Mouse (Mus musculus): ENCODE data around the gene Psma7.

The Psma7 gene

GRCm38 (mm10) chr2:180042256-180042857, at the start of gene Psma7, which contains the start of gene Ss18l1:
Psma7 (minus strand) TSS chr2:180042433.
Ss18l1 (plus strand) TSS chr2:180042509.
- peak; percentile 81 to 89 for DNase-seq (ENCODE audit: low spot score in 2 of 2)

GRCm38 (mm10) chr2:180090285-180090684, 48.1 kb upstream of the Psma7 start:
- no peak for DNase-seq (ENCODE audit: low spot score in 2 of 2)

- DNase-seq (ENCODE audit: low spot score in 2 of 2), result no peak
These were observed 45.2 kb upstream of the Psma7 start for GRCm38 (mm10) chr2:180087472-180087871.

DNA sequence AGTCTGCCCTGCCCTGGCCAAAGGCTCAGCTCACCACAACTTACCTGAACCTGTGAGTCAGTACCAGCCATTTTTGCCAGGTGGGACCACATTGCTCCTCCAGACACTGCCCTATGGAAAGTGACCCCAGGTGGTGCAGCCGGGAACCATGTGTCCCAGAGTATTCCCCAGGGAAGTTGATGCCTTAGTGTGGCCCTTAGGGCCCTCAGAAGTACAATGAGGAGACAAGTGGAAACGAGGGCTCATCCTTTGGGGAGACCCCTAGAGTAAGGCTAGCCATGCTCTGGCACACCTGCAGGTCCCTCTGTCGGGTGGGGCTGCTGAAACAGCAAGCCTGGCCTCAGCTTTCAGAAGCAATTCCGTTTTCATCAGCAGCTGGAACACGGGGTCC, 44.4 kb upstream of the Psma7 start:
- DNase-seq (ENCODE audit: low spot score in 2 of 2), result no peak

- no peak for DNase-seq (ENCODE audit: low spot score in 2 of 2)
These were observed 43.8 kb upstream of the Psma7 start for GRCm38 (mm10) chr2:180085926-180086636.

DNA sequence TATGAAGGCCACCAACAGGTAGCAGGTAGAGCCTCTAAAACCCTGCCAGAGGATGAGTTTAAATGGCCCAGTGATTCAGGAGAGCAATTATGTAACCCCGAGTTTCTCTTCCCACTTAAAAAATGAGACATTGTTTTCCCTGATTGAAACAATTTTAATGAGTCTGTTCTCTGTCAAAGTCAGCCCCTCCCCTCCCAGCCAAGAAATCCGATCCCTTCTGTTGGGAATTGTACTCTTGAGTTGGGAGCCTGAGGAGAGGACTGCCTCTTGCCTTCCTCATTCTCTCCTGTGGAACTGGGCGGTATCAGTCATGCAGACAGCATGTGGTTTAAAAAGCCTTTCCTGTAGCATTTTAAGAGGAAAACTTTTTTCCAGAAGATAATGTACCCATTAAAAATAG, 42.3 kb upstream of the Psma7 start:
- DNase-seq (ENCODE audit: low spot score in 2 of 2), result no peak

- no peak for DNase-seq (ENCODE audit: low spot score in 2 of 2)
These were observed 40.8 kb upstream of the Psma7 start for GRCm38 (mm10) chr2:180083063-180083462.

- no peak for DNase-seq (ENCODE audit: low spot score in 2 of 2)
These were observed 38.4 kb upstream of the Psma7 start for GRCm38 (mm10) chr2:180080680-180081079.

DNA sequence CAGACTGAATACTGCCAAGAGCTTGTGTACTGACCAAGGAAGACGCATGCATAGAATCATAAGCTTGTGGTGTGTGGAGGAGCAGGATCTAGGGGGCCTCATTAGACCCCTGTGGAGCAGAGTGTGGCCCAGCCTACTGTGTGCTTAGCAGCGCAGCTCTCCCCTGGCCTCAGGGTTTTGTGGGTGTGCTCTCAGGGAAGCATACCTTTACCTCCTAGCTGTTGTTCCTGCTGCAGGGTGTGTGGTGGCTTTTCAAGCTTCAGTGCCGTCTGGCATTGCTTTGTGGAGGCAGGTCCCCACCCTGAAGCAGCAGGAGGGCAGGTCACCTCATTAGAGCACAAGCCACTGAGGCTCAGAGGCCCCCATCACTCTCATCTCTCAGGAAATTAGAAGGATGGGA, 35.4 kb upstream of the Psma7 start:
- no peak for DNase-seq (ENCODE audit: low spot score in 2 of 2)

- DNase-seq (ENCODE audit: low spot score in 2 of 2), result no peak
These were observed 30.7 kb upstream of the Psma7 start for GRCm38 (mm10) chr2:180072886-180073285.

DNA sequence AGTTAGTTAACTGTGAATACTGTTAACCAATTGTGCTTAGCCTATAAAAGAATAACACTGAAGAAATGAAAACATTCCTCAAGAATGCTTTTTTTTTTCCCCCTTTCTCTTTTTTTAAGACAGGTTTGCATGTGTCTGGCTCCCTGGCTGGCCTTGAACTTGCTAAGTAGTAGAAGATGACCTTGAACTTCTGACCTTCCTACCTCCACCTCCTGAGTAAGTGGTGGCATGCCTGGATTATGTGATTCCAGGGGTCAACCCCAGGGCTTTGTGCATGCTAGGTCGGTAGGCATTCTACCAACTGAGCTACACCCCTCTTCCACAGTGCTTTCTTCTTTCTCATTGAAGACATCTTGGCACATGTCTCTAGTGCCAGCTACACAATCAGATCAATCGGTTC, 29.4 kb upstream of the Psma7 start:
- DNase-seq (ENCODE audit: low spot score in 2 of 2), result no peak

DNA sequence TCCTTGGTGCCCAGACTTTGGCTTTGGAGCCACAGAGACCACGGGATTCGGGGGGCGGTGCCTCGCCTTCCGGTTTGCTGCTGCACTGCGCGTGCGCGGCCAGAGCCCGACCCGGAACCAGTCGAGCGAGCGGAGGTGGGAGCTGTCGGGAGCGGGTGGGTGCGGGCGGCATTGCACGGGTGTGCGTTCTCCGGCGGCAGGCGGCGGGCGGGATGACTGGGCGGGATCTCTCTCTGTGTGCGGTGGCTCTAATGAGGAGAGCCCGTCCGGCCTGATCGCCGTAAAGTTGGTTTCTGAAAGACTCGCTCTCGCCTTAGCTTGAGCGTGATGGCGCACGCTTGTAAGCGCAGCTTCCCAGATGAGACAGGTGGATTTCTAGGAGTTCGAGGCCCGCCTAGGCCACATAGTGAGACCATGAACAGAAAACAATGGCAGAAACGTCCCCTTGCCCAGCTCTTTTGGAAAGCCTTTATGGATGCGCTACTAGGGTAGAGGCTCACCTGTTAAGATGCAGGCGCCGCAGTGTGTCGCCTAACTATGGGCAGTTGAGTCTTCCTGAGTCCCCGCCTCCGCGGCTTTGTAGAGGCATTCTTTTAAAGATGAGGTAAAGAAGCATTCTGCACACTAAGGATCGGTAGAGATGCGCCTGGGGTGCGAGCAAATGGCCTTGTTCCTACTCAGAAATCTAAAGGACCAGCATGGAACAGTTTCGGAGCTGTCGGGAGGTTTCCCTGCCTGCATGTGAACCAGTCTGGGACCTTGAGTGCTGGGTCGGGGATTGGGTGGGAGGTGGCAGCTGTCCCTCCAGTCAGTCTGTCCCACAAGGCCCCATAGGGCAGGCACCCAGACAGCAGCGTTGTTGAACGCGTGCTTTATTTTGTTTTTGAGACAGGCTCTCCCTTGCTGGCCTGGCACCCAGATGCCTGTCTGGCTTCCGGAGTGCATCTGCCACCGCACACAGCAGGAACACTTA, 28.5 kb upstream of the Psma7 start, which contains the start of gene Mtg2:
Gene Mtg2 (plus strand): TSS at position 108 of the 973 bp plus-strand sequence.
- DNase-seq (ENCODE audit: low spot score in 2 of 2), result peak; percentile 85 to 89

DNA sequence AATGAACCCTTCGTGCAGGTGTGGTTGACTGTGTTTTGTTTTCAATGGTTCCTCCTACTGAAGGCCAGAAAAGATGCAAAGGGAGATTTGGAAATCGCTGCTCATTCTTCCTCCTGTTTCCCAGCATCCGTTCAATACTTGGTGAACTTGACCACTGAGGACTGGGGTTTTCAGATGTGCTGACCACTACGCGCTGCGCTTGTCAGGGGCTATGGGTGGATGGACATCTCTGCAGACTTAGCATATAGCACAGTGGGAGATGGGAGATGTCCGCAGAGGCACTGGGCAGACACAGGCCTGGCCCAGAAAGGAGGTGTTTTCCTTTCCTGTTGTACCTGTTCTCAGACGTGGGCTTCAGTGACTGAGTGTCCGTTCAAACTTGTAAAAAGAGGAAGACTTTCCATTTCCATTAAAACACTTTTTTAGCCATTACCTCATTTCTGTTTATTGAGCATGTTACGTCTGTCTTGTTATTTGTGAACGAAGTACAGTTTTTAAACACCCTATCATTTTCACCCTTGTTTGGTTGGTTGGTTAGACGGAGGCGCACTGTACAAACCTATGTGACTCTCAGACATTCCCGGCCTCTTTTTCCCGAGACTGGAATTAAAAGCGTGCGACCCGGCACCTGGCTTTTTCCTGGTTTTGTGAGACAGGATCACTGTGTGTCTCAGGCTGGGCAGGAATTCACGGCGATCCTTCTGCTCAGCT, 27.7 kb upstream of the Psma7 start:
- DNase-seq (ENCODE audit: low spot score in 2 of 2), result no peak

- DNase-seq (ENCODE audit: low spot score in 2 of 2), result no peak
These were observed 21.3 kb upstream of the Psma7 start for GRCm38 (mm10) chr2:180063338-180064131.

DNA sequence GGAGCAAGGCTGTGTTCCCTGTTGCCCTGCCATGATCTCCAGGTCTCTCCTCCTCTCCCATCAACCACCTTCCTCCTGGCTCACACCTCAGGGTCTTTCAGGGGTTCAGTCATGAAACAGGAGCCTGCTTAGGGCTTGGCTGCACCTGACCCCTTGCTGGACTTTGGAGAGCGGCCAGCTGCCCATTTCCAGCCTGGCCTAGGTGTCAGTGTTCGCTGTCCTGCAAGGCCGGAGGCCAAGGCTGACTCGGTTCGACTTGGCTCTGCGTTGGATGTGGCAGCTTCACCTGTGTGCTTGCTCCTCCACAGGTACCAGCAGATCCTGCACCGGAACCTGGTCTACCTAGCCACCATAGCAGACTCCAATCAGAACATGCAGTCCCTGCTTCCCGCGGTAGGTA, 10.8 kb upstream of the Psma7 start:
- DNase-seq (ENCODE audit: low spot score in 2 of 2), result no peak

DNA sequence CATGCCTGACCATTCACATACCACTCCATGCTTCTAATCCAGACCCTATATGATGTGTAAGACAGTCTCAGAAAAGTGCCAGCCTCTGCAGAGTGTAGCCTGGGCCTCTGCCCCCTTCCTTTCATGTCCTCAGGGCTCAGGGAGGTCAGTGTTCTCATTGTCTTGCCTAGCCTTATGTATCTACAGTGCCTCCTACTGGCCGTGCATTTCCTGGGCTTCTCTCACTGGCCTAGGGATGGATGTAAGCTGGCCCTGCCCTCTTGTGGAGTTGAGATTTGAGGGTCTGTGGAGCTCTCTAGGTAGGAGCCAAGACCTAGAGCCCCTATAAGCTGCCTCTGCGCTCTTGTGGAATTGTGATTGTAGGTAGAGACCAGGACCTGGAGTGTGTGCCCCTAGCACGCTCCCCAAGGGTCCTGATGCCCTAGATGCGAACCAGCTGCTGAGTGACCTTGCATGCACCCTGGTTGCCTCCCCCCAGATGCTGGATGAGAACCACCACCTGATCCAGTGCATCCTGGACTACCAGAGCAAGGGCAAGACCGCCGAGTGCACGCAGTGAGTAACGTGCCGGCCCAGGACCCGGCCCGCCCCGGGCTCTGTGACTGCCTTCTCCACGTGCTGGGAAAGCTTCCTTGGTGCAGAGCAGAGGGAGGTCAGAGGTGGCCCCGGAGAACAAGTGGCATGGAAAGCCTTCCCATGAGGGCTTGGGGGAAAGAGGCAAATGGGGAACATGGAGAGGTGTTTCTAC, 9.9 kb upstream of the Psma7 start:
- DNase-seq (ENCODE audit: low spot score in 2 of 2), result peak in 1 of 2 experiments; percentile 26

DNA sequence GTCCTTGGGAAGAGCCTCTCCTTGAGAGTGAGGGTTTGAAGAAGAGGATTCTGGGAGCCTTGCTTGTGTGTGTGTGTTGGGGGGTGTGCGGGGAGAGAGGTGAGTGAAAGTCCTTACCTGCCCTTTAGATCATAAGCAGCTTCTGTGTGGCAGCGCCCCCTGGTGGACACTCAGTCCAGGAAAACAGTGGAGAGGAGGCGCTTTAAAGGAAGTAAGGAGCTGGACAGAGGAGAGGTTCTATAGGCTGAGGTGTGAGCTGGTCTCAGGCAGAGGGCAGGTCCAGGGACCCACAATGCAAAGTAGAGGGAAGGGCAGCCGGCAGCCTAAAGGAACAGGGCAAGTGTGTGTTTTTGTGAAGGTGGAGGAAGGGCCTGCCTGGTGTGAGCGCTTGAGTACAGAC, 8.8 kb upstream of the Psma7 start:
- peak; percentile 63 to 84 for DNase-seq (ENCODE audit: low spot score in 2 of 2)

DNA sequence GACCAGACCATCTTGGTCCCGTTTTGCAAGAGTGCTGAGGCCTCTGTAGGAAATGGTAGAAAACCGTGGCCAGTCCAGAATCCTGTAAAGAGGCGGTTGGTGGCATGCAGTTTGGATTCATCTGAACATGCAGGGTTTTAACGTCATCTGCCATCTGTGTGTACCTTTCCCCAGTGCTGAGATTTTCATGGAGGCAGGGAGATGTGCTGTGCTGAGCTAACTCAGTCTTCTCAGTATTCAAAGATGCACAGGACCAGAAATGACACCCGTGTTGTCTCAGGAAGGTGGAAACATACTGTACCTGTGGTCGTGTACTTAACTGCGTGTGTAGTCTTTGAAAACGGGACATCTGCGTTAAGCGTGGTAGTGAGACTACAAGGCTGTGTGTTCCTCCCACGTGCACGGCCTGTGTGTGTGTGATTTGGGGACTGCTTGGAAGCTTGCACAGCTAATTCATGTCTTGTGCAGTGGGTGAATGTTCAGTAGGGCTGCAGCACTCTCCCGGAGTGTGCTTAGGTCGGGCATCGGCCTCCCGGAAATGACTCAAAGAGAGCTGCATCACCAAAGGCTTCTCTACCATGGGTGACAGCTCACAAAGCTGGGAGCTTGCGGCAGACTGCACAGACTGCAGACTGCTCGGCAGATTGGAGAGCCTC, 5.9 kb upstream of the Psma7 start:
- DNase-seq (ENCODE audit: low spot score in 2 of 2), result no peak

GRCm38 (mm10) chr2:180047580-180047979, 5.3 kb upstream of the Psma7 start:
- DNase-seq (ENCODE audit: low spot score in 2 of 2), result no peak

DNA sequence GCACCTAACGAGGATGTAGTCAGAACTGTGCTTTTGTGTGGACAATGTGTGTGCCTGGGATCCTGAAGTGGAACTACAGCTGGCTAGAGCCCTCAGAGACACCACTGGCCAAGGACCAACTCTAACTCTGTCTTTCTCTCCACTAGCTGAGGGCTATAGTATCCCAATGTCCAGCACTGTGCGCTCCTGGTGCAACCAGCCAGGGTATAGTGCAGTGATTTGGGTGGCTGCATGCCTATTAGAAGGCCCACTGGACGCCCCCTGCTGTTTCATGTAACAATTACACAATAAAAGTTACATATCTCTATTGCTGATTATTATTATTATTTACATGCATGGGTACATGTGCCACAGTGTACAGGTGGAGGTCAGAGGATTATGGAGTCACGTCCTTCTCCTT, 3.0 kb upstream of the Psma7 start:
- DNase-seq (ENCODE audit: low spot score in 2 of 2), result no peak

Data from spleen, postnatal 14 days (tissue).